Mouse (Mus musculus) heart, adult 2 months (tissue): ENCODE measurements around the gene Endou. TPM values are rescaled to one million over a fixed set of nuclear protein-coding genes. Genes with fewer than 3 reads are reported as not detected.
"Not testable (repeated sequence)": the region's sequence is repeated elsewhere in the genome, so short reads cannot be mapped to it uniquely, and the experiment has no call there.

Experiments used
- DNase-seq, 2 experiments: peaks; one replicate each; pipeline ENCODE4 v3.0.0; 2021
- H3K27ac ChIP-seq: fragments of 200-600 bp; 2 replicates; pipeline ENCODE4 v1.8.1; 2022
- H3K27me3 ChIP-seq: fragments of 200-500 bp; 2 replicates; pipeline ENCODE4 v1.6.1; 2012; ENCODE audit warnings: mild to moderate bottlenecking, low read length, inconsistent platforms, mixed read lengths; ENCODE audit not compliant: control insufficient read depth, insufficient read depth
- H3K36me3 ChIP-seq: fragments of 200-500 bp; 2 replicates; pipeline ENCODE4 v1.6.1; 2012; ENCODE audit warnings: low read length, inconsistent platforms; ENCODE audit not compliant: control insufficient read depth, insufficient read depth
- H3K4me1 ChIP-seq: fragments of 200-500 bp; 2 replicates; pipeline ENCODE4 v1.6.1; 2011; ENCODE audit warnings: low read length; ENCODE audit not compliant: control insufficient read depth, insufficient read depth
- H3K4me3 ChIP-seq: fragments of 200-600 bp; 2 replicates; pipeline ENCODE4 v1.8.1; 2022
- H3K79me2 ChIP-seq: fragments of 200-500 bp; replicated peaks from 2 replicates; pipeline ENCODE4 v1.6.1; 2012; ENCODE audit warnings: mild to moderate bottlenecking, inconsistent platforms, low read length, moderate library complexity, mixed read lengths; ENCODE audit not compliant: control insufficient read depth, insufficient read depth
- H3K9ac ChIP-seq: fragments of 200-500 bp; 2 replicates; pipeline ENCODE4 v1.6.1; 2012; ENCODE audit warnings: low read depth, mild to moderate bottlenecking, control low read depth, inconsistent platforms, low read length, mixed read lengths
- CTCF ChIP-seq: fragments of 200-600 bp; IDR thresholded peaks from 2 replicates; pipeline ENCODE4 v1.8.1; 2022; ENCODE audit warnings: antibody characterized with exemption, mild to moderate bottlenecking, moderate library complexity
- EP300 ChIP-seq: fragments of 200-500 bp; IDR thresholded peaks from 2 replicates; pipeline ENCODE4 v1.6.1; 2011; ENCODE audit warnings: low read depth, low read length, control low read depth; ENCODE audit not compliant: insufficient read depth
- POLR2A ChIP-seq: fragments of 200-500 bp; IDR thresholded peaks from 2 replicates; pipeline ENCODE4 v1.6.1; 2011; ENCODE audit warnings: mild to moderate bottlenecking, low read depth, low read length, control low read depth; ENCODE audit not compliant: insufficient read depth
- WGBS: fragments of 180-500 bp; shearing (Covaris S2); methylation state at CpG from one replicate; pipeline ENCODE4 v1.1.7; 2018; 5-methylcytosine and 5-hydroxymethylcytosine counted together
- intact Hi-C: fragments of 180-260 bp; cut with DNase I; formaldehyde crosslinking; loops from one replicate; pipeline ENCODE4 v1.15.1; 2025
- polyA plus RNA-seq: library from polyadenylated mRNA; depleted of rRNA; stranded (reverse); fragments of >200 nt; gene quantifications from 2 replicates; pipeline ENCODE4 v1.2.3, GENCODE M21; 2012
- total RNA-seq, 2 experiments: library from RNA; stranded (reverse); gene quantifications; 2 replicates each; pipeline ENCODE4 v1.2.3; 2021

Gene Endou
- total and polyA plus RNA-seq, 3 experiments: 1.1 to 2.4 (median 1.2) TPM

DNA sequence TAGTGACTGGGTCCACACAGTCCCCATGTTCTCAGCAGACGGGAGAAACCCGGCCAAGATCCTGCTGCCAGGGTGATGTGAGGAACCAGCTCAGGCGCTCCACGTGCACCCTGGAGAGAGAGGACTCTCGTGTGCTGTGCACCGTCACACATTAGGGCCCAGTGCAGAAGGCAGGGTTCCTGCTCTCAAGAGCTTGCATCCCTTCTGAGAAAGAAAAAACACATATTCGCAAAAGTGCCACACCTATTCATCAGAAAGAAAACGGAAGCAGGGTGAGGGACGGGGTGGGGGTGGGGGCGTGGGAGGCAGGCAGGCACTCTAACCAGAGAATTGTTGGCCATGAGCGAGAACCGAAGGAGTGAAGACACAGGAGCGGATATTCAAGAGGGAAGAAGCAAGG lies 55.2 kb downstream of the Endou start:
- Histone ChIP-seq H3K79me2 (no peaks in the 10 kb centered on the region), H3K27ac (no peak overlapping the region), H3K27me3 (no peaks in the 10 kb centered on the region), H3K36me3 (no peaks in the 10 kb centered on the region), H3K4me1 (0 out of 2 replicates have a peak, but pooled peaks cover under 1% of the 10 kb centered on the region), H3K9ac (no peak overlapping the region), H3K4me3 (no peak overlapping the region)
- DNase-seq: no peak
- TF ChIP-seq EP300 (no peak), CTCF (no peak), POLR2A (no peak)
- 78% methylated on average over 13 of the region's 13 CpGs for WGBS
- intact Hi-C loops: no loop called here

DNA sequence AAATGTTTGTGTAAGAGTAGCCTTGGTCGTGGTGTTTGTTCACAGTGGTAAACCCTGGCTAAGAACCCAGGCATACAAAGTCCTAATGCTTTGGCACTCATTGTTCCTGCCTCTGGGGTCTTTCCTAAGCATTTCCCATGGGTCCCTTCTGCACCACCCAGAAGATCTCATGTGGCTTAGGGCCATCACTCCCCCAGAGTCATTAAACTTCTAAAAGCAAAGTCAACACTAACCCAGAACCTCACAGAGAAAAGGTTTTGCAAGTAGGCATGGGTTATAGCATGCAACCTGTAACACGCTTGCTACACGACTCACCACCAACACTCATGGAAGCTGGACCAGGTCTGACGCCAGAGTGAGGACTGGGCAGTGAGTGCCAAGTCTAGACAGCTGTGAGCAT lies 56.7 kb downstream of the Endou start:
- WGBS: 96% methylated on average over 4 of the region's 4 CpGs
- H3K4me3 ChIP-seq: no peak overlapping the region
- no peaks in the 10 kb centered on the region for H3K36me3 ChIP-seq
- intact Hi-C loops: no loop called here
- DNase-seq: no peak
- peaks cover 4% of the 10 kb centered on the region; the same call in 1 of the 2 replicates for H3K4me1 ChIP-seq
- no peaks in the 10 kb centered on the region for H3K79me2 ChIP-seq
- no peak for TF ChIP-seq POLR2A
- TF ChIP-seq EP300: no peak
- no peak for TF ChIP-seq CTCF
- no peak overlapping the region for H3K27ac ChIP-seq
- H3K9ac ChIP-seq: no peak overlapping the region
- no peaks in the 10 kb centered on the region for H3K27me3 ChIP-seq

DNA sequence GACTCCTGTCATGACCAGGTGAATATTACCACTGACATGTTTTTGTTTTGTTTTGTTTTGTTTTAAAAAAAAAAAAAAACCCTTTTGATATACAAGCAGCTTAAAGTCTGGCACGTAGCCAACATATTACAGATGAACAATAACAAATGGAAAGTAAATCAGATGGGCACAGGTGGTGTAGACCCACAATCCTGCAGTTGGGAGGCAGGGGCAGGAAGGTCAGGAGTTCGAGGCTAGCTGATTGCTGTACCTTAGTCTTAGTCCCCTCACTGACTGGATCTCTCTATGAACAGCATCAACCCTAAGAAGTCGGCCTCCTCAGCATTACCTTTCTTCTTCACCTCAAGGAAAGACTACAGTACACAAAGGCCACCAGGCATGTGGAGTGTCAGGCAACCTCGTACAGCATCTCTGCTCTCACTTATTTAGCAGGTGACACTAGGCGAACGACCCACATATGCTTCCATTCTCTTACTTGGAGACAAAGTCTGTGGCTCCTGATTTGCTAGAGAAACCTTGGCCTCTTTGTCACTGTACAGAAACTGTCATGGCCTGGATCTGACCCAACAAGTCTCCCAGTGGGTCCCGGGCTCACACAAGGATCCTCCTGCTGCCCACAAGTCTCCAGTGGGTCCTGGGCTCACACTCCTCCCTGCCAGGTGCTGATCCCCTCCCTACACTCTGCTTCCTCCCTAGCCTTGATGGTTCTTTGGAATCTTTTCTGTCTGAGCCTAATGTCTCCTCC lies 57.7 kb downstream of the Endou start:
- peaks cover 4% of the 10 kb centered on the region; the same call in 1 of the 2 replicates for H3K4me1 ChIP-seq
- 82% methylated on average over 7 of the region's 7 CpGs for WGBS
- H3K27ac ChIP-seq: no peak overlapping the region
- TF ChIP-seq CTCF: no peak
- no peak for TF ChIP-seq EP300
- no peak for TF ChIP-seq POLR2A
- no peak for DNase-seq
- no peaks in the 10 kb centered on the region for H3K36me3 ChIP-seq
- no peak overlapping the region for H3K9ac ChIP-seq
- intact Hi-C loops: no loop called here
- H3K27me3 ChIP-seq: no peaks in the 10 kb centered on the region
- no peak overlapping the region for H3K4me3 ChIP-seq
- H3K79me2 ChIP-seq: no peaks in the 10 kb centered on the region

DNA sequence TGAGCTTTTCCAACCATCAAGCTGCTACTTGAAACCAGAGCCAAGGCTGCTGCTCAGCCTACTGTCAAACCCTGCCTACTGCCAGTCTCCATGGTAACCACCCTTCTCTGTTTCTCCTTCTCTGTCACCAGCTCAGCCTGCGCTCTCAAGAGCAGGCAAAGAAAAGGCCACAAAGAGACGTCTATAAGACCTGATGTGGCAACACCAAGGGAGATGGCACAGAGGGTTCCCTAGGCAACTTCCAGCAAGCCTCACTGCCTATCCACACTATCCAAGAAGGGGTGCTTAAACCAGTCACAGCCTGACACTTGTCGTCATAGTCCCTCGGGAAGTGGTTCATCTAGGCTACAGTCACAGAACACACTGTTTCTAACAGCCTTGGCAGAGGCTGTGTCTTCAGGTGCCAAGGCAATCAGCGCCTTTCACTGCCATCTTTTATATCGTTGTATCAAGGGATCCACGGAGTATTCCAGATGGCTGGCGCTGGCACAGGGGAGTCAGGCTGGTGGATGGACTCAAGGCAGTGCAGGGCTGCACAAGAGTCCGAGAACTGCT lies 58.9 kb downstream of the Endou start:
- intact Hi-C loops: no loop called here
- Histone ChIP-seq H3K79me2 (no peaks in the 10 kb centered on the region), H3K9ac (no peak overlapping the region), H3K4me3 (no peak overlapping the region), H3K36me3 (no peaks in the 10 kb centered on the region), H3K27me3 (no peaks in the 10 kb centered on the region), H3K4me1 (peaks cover 4% of the 10 kb centered on the region; the same call in 1 of the 2 replicates), H3K27ac (no peak overlapping the region)
- no peak for DNase-seq
- 79% methylated on average over 9 of the region's 9 CpGs for WGBS
- TF ChIP-seq CTCF (no peak), POLR2A (no peak), EP300 (no peak)

DNA sequence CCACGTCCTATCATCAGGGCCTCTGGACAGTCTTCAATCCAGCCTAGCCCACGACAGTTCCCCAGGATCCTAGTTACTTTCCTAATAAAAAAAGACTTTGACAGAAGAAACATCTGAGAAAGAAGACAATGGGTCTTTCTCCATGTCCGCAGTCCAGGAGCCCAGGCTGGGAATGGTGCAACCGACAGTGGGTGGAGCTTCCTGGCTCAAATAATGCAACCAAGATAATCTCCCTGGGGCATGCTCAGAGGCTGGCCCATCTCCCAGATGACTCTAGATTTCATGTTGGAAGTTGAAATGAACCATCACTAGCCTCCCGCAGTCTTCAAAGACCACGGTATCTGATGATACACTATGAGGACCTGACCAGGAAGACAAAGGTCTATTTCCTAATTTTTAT lies 60.6 kb downstream of the Endou start:
- H3K9ac ChIP-seq: no peak overlapping the region
- TF ChIP-seq CTCF (no peak), EP300 (no peak), POLR2A (no peak)
- intact Hi-C loops: no loop called here
- no peaks in the 10 kb centered on the region for H3K79me2 ChIP-seq
- WGBS: 28% methylated on average over 6 of the region's 6 CpGs
- no peak overlapping the region for H3K4me3 ChIP-seq
- no peaks in the 10 kb centered on the region for H3K27me3 ChIP-seq
- H3K36me3 ChIP-seq: no peaks in the 10 kb centered on the region
- peaks cover 4% of the 10 kb centered on the region; the same call in 1 of the 2 replicates for H3K4me1 ChIP-seq
- DNase-seq: peak in 1 of 2 experiments; percentile 45
- H3K27ac ChIP-seq: no peak overlapping the region

DNA sequence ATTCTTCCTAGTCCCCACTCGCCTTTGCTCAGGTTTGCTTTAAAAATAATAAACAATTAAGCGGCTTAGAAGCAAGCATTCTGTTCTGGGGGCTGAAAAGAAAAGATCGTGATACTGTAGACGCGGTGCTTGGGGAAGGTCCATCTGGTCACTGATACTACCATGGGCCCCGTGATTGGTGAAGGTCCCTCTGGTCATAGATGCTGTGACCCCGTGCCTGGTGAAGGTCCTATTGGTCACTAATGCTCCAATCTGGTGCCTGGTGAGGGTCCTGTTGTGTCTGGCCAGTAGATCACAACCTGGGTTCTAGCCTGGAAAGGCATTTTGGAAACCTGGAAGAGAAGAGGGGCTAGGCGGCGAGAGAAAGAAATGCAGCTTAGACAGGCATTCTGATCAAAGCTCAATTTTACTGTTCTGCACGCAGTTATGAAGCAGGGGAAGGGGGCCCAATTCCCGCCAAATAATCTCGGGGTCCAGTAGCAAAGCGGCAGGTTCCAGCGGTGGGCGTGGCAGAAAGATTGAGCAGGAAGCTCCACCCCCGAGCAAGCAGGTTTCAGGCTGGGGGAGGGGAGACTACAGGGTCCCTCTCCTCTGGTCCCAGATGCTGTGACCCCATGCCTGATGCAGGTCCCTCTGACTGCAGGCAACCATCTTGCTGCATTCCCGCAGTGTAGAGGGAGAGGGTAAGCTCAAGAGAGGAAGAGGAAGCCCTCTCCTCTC lies 62.8 kb downstream of the Endou start:
- H3K27ac ChIP-seq, H3K79me2 ChIP-seq, H3K4me1 ChIP-seq, H3K36me3 ChIP-seq, H3K9ac ChIP-seq, DNase-seq, H3K27me3 ChIP-seq, H3K4me3 ChIP-seq: not testable (repeated sequence)
- intact Hi-C loops: loop anchor here (5.0 kb wide), 2 partner anchors 114 to 431 kb away; no protein-coding TSS in a partner anchor
- 76% methylated on average over 17 of the region's 17 CpGs for WGBS
